Mouse (Mus musculus): ENCODE data around the gene Agfg1.
A peak's percentile ranks its signal among the peaks of the same experiment; 100 is the strongest.
"Not testable (repeated sequence)": the region's sequence is repeated elsewhere in the genome, so short reads cannot be mapped to it uniquely, and the experiment has no call there.

Agfg1 gene

DNA sequence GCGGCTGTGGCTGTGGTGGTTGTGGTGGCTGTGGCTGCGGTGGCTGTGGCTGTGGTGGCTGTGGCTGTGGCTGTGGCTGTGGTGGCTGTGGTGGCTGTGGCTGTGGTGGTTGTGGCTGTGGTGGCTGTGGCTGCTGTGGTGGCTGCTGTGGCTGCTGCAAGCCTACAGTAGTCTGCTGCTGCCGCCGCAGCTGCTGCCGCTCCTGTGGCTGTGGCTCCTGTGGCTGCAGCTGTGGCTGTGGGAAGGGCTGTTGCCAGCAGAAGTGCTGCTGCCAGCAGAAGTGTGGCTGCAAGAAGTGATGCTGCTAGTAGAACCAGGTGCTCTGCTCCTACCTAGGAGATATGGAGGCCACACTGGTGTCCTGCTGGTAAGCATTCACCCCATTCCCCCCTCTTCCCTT is 74.2 kb downstream of the Agfg1 start:
- not testable (repeated sequence) for DNase-seq

DNA sequence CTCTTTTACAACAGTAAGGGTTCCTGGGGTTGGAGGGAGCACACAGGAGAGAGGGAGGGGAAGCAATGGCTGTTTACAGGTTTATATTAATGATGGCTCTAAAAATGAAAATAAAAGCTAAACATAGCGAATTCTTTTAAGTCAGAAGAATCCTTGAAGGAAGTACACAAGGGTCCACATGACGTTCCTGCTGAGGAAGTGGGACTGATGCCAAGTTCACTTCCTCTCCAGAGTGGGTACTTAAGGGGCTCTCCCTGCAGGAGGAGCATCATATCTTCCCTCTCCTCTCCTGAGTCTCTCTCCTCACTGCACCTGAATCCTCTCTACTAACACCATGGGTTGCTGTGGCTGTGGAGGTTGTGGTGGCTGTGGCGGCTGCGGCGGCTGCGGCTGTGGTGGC is 85.4 kb downstream of the Agfg1 start, which contains the start of gene A030014E15Rik:
Gene A030014E15Rik (plus strand): TSS at position 268 of the 400 bp plus-strand sequence.
- peak; percentile 14 for DNase-seq

GRCm38 (mm10) chr1:82930558-82930957 is 91.3 kb downstream of the Agfg1 start:
- DNase-seq = not testable (repeated sequence)

- DNase-seq = not testable (repeated sequence)
Observed at GRCm38 (mm10) chr1:82931326-82931725, 92.0 kb downstream of the Agfg1 start, which contains the start of gene Gm6217. Gene Gm6217 (minus strand): TSS chr1:82931399.

DNA sequence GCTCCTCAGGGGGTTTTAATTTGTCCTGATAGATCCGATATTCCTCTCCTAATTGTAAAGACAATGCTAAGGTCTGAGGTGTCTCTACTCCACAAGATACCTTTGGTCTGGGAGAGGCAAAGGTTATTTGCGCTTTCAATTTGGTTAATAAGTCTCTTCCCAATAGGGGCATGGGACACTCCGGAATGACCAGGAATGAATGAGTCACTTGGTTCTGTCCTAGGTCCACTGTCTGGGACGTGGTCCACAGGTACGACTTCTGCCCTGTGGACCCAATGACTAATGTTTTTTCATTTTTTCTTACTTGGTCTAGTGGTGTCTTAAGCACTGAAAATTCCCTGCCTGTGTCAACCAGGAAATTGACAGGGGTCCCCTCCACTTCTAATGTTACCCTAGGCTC is 99.4 kb downstream of the Agfg1 start:
- no peak for DNase-seq

GRCm38 (mm10) chr1:82942505-82942904 is 103.2 kb downstream of the Agfg1 start:
- DNase-seq = not testable (repeated sequence)

DNA sequence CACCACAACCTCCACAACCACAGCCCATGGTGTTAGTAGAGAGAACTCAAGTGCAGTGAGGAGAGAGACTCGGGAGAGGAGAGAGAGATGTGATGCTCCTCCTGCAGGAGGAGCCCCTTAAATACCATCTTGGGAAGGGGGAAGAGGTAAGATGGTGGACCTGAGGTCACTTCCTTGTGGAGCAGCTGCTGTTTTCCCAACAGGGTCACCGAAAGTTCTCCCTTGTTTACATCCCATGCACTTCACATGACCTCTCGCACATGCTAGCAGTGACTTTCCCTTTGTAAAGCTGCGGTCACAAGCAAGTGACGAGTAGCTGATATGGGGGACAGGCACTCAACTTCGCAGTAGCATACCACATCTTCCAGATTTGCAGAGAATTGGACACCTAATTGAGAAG is 104.0 kb downstream of the Agfg1 start, which contains the start of gene A030003K21Rik:
Gene A030003K21Rik (minus strand): TSS at position 94 of the 400 bp plus-strand sequence.
- not testable (repeated sequence) for DNase-seq

- DNase-seq = not testable (repeated sequence)
Observed at GRCm38 (mm10) chr1:82946029-82946428, 106.7 kb downstream of the Agfg1 start.

GRCm38 (mm10) chr1:82948601-82949000 is 109.3 kb downstream of the Agfg1 start:
- DNase-seq = no peak

Data from kidney, postnatal 14 days (tissue).